Comparison of ENCODE assay signal across 9 mouse cellular contexts in the genomic region with DNA sequence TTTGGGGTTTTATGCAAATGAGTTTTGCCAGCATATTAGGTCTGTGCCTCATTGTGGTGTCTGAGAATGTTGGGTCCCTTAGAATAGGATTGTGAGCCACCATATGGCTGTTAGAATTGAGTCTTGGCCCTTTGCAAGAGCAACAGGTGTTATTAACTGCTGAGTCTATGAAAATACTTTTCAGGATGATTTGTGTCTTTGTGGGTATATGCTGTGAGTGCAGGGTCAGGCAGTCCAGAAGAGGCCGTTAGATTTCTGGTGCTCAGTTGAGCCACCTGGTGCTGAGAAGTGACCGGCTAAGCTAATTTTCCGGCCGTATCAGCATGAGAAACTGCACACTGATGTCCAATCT. TPM values are rescaled to one million over a fixed set of nuclear protein-coding genes. Genes with fewer than 3 reads are reported as not detected.
DNase-seq lines count a peak whose midpoint lies in the region; ATAC-seq and TF ChIP-seq lines count a peak whose summit lies in the region.
"Had no signal": no experiment of that assay in that cellular context is flagged by ENCODE, and none has a peak within 500 bp of the region (broad histone marks: within the 10 kb centered on the region; RNA-seq: fewer than 3 reads in every experiment).

No protein-coding gene starts in this region.

- H3K36me3 ChIP-seq in kidney, postnatal 0 days (ENCODE audit: insufficient read depth, low read length): peaks cover 16% of the 10 kb centered on the region; the same call in 1 of the 2 replicates
- peaks cover 42% of the 10 kb centered on the region for H3K36me3 ChIP-seq in limb, embryonic 12.5 days
- peaks cover 38% of the 10 kb centered on the region for H3K36me3 ChIP-seq in neural tube, embryonic 15.5 days

- no peaks in the 10 kb centered on the region for H3K27me3 ChIP-seq in kidney, postnatal 0 days (ENCODE audit: insufficient read depth, low read length)
- H3K27me3 ChIP-seq in limb, embryonic 12.5 days: no peaks in the 10 kb centered on the region
- H3K27me3 ChIP-seq in neural tube, embryonic 15.5 days (replicated peaks): no peaks in the 10 kb centered on the region

- 0 out of 2 replicates have a peak, but pooled peaks cover 9% of the 10 kb centered on the region for H3K4me1 ChIP-seq in kidney, postnatal 0 days (replicated peaks; ENCODE audit: insufficient read depth, low read length)
- H3K4me1 ChIP-seq in limb, embryonic 12.5 days (replicated peaks): peaks cover 21% of the 10 kb centered on the region
- peaks cover 34% of the 10 kb centered on the region for H3K4me1 ChIP-seq in neural tube, embryonic 15.5 days

- WGBS in kidney, postnatal 0 days: 0% methylated on average over 4 of the region's 4 CpGs
- 7% methylated on average over 4 of the region's 4 CpGs for WGBS in limb, embryonic 12.5 days
- 4% methylated on average over 4 of the region's 4 CpGs for WGBS in neural tube, embryonic 15.5 days

- H3K4me3 ChIP-seq in kidney, postnatal 0 days (replicated peaks; ENCODE audit: low read depth, low read length): no peak overlapping the region
- peak overlapping the region; percentile 66; the same call in 1 of the 2 replicates for H3K4me3 ChIP-seq in limb, embryonic 12.5 days (replicated peaks)
- peak overlapping the region; percentile 71 for H3K4me3 ChIP-seq in neural tube, embryonic 15.5 days (replicated peaks)

- no peak for DNase-seq in kidney, postnatal 0 days (ENCODE audit: low spot score)
- DNase-seq in kidney, adult 9 months: no peak
- DNase-seq in cerebellum, adult 11-12 months: no peak
- DNase-seq in right cerebral cortex, postnatal 14 days: no peak
- no peak for DNase-seq in lung, adult 18-20 months

- no peak for ATAC-seq in kidney, postnatal 0 days (replicated peaks; ENCODE audit: low FRiP score, low read depth)
- ATAC-seq in erythroblast, adult 5-6 weeks (replicated peaks; ENCODE audit: low FRiP score, poor library complexity, severe bottlenecking): peak; percentile 0; the same call in 1 of the 2 replicates
- no peak for ATAC-seq in limb, embryonic 12.5 days (ENCODE audit: insufficient number of reproducible peaks, insufficient read depth, low FRiP score, low TSS enrichment, low read depth)
- peak; percentile 21; the same call in 1 of the 2 replicates for ATAC-seq in neural tube, embryonic 15.5 days (ENCODE audit: low FRiP score)

- H3K9me3 ChIP-seq in kidney, postnatal 0 days (replicated peaks; ENCODE audit: low read length): no peaks in the 10 kb centered on the region
- no peaks in the 10 kb centered on the region for H3K9me3 ChIP-seq in limb, embryonic 12.5 days
- no peaks in the 10 kb centered on the region for H3K9me3 ChIP-seq in neural tube, embryonic 15.5 days (replicated peaks)

- H3K27ac ChIP-seq in kidney, postnatal 0 days: no peak overlapping the region
- H3K27ac ChIP-seq in limb, embryonic 12.5 days: no peak overlapping the region; the same call in 1 of the 2 replicates
- H3K27ac ChIP-seq in neural tube, embryonic 15.5 days (replicated peaks): peak overlapping the region; percentile 57; the same call in 1 of the 2 replicates

- no peak overlapping the region for H3K9ac ChIP-seq in kidney, postnatal 0 days (ENCODE audit: low read depth, low read length)
- H3K9ac ChIP-seq in limb, embryonic 12.5 days (replicated peaks): no peak overlapping the region
- H3K9ac ChIP-seq in neural tube, embryonic 15.5 days (replicated peaks): no peak overlapping the region

- TF ChIP-seq CTCF in kidney, postnatal 0 days (IDR thresholded peaks at IDR 0.05; ENCODE audit: low read depth): no peak; the same call in 1 of the 2 replicates

- peak overlapping the region; percentile 84 for H3K4me2 ChIP-seq in kidney, postnatal 0 days (ENCODE audit: low read length)
- H3K4me2 ChIP-seq in limb, embryonic 12.5 days: peak overlapping the region; percentile 90
- H3K4me2 ChIP-seq in neural tube, embryonic 15.5 days: peak overlapping the region; percentile 87

RNA-seq across cellular contexts. Expression of a gene that starts 5.4 kb away (rescaled TPM):
- polyA plus RNA-seq in kidney, postnatal 0 days (2015; fragmentation: Nextera tagmentation; extraction: Ambion mirVana): 911 and 953 TPM in 2 replicates
- total RNA-seq in erythroblast, adult 5-6 weeks (2015; ENCODE audit: low replicate concordance): 365 and 373 TPM in 2 replicates
- 312 and 351 TPM in 2 replicates for total RNA-seq in erythroblast, adult 5-6 weeks (2017; ENCODE audit: low replicate concordance)
- 805 and 832 TPM in 2 replicates for polyA plus RNA-seq in limb, embryonic 12.5 days (2016; fragmentation: Nextera tagmentation; extraction: Ambion mirVana)
- polyA plus RNA-seq in neural tube, embryonic 15.5 days (2015; fragmentation: Nextera tagmentation; extraction: Ambion mirVana): 431 and 489 TPM in 2 replicates

RNA-seq across cellular contexts. Expression of a gene that starts 37.0 kb away (rescaled TPM):
- 0.71 and 0.79 TPM in 2 replicates for polyA plus RNA-seq in kidney, postnatal 0 days (2015; fragmentation: Nextera tagmentation; extraction: Ambion mirVana)
- total RNA-seq in erythroblast, adult 5-6 weeks (2015; ENCODE audit: low replicate concordance): 0.63 TPM in 1 of 2 replicates, not detected in the other
- total RNA-seq in erythroblast, adult 5-6 weeks (2017; ENCODE audit: low replicate concordance): 0.17 TPM in 1 of 2 replicates, not detected in the other
- polyA plus RNA-seq in limb, embryonic 12.5 days (2016; fragmentation: Nextera tagmentation; extraction: Ambion mirVana): 0.26 and 0.29 TPM in 2 replicates
- polyA plus RNA-seq in neural tube, embryonic 15.5 days (2015; fragmentation: Nextera tagmentation; extraction: Ambion mirVana): 4.8 and 5.0 TPM in 2 replicates
- polyA plus RNA-seq: macrophage had no signal

Comparison
In these comparisons a context has a peak if more than half of its experiments do, and no peak if none do; other contexts are left out.
1. ATAC-seq: peak in erythroblast, adult 5-6 weeks (single experiment) and neural tube, embryonic 15.5 days (single experiment); none in kidney, postnatal 0 days (single experiment) and limb, embryonic 12.5 days (single experiment).
2. Peak in every context shown above with its lines, with median percentiles within 50 percentile points of each other: H3K4me2 ChIP-seq.